Mouse (Mus musculus) B cell, adult 2 months (primary cell): ENCODE data around the gene Gpc2.

Source experiments
- DNase-seq, 2 experiments: peaks; one replicate each; pipeline ENCODE4 v3.0.0; 2022

Gene Gpc2

DNA sequence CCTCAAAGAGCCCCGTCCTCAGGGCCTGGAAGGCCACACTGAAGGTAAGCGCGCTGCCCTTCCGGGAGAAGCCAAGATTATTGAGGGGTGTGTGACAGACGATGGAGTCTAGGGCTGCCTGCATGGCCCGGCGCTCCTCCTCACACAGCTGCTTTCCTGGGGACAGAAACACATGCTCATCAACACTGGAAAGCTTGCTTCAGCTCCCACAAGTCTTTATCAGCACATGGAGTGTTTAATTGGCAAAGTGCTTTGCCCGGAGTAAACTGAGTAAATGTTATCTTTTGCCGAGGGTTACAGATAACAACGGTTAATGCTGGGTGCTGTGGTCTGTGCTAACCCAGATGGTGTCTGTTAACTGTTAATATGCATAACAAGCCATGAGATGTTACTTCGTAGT is 19.0 kb downstream of the Gpc2 start:
- DNase-seq: no peak

DNA sequence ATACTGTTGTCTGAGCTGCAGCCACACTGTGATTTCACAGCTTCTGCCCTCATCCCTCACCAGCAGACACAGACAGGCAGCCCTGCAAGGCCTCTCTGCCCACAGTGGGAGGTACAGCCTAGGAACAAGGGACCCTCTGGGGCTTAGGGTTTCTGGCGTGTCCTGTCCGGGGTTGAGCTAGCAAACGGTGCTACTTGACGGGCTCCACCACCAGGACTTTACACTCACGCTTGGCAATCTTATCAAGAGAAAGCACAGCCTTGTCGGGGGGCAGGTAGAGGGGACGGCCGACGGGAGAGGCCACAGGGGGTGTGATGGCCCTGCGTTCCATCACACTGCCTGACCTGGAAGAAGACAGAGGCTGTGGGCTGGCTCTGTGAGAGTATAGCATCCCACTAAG is 19.8 kb downstream of the Gpc2 start:
- DNase-seq: no peak

DNA sequence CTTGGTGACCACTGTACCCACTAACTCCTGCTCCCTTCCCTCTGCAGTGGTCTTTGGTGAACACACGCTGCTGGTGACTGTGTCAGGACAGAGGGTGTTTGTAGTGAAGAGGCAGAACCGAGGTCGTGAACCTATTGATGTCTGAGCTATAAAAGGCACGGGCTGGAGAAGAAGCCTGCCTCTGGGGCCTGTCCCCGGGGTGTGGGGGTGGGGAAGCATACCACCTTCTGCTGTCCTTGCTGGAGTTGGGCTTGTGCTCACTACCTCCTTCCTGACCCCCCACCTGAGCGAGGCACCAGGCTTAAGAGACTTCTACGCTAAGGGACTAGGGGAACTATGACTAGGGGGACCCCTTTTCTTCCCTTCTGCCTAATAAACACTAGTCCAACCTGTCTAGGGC is 20.8 kb downstream of the Gpc2 start:
- no peak for DNase-seq

DNA sequence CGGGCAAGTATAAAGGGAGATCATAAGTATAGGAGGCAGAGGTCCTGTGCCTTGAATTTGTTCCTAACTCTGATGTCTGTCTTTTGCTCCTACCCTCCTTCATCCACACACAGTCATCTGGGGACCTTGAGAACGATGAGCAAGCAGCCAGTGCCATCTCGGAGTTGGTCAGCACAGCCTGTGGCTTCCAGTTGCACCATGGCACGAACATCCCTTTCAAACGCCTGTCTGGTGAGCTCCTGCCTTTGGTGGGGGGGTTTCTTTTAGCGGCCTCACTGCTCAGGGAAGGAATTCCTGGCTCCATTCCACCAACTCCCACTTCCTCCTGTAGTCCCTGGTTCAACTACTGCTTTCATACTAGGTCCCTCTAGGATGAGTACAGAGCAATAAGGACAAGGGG is 21.3 kb downstream of the Gpc2 start:
- DNase-seq: no peak

DNA sequence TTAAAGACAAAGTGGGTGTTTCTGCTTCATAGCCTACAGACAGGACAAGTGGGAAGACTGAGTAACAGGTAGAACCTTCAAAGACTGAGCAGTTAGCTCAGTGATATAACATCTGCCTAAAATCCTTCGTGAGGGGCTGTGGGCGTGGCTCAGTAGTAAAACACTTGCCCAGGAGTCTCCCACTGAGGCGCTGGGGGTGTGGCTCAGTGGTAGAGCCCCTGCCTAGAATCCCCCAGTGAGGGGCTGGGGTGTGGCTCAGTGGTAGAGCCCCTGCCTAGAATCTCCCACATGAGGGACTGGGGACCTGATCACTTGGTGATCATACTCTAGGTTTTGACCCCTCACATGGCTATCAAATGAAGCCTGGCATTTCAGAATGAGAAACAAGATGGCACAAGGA is 21.7 kb downstream of the Gpc2 start:
- no peak for DNase-seq

DNA sequence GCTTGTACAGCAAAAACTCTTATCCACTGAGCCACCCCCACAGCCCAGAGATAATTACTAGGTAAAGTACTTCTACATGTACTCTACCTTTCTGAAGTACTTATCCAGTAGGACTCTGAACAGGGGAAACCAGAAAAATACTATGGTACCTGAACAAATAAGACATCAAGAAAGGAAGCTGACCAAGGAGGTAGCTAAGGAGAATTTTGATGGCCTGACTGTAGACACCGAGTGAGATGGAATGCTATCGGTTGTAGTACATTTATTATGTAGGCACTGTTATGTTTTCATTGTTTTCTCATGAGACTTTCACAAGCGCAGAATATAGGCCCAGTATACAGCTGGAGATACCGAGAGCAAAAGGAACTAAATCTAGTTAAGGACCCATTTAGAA is 22.2 kb downstream of the Gpc2 start:
- no peak for DNase-seq

DNA sequence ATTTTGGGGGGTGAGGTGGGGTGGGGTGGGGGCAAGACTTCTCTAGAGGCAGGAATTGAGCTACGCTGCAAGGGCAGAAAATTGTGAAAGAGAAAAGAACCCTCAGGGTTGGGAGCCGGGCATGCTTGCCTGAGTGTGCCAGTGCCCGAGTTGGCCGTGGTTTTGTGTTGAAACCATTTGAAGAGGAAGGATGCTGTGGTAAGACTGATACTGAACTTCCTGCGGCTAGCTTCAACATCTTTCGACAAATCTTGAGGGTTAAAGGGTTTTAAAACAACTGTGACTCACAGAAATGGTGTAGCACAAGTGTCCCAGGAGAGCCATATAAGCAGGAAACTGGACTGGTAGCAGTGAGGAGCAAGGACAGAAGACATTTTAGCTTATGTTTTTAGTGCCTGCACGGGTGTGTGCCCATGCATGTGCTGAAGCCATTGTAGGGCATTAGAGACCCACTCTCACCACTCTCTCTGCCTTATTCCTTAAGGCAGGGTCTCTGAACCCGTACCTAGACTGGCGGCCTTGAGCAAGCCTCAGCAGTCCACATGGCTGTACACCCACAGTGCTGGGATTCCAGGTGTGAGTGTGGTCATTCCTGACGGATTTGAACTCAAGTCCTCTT is 22.7 kb downstream of the Gpc2 start:
- peak; percentile 51 to 53 for DNase-seq

DNA sequence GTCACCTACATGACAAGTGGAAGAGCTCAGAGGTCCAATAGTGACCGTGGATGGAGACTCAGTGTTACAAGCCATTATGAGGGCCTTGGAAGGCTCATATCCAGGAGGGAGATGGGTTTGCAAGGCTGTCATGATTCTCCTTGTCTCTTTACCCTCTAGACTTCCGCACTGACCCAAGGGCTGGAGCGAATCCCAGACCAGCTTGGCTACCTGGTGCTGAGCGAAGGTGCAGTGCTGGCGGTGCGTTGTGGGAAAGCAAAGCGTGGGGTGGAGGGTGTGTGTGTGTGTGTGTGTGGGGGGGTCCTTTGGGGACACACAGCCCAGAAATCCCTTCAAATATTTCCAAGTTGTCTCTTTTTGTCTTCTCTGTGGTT is 23.7 kb downstream of the Gpc2 start:
- DNase-seq: no peak

DNA sequence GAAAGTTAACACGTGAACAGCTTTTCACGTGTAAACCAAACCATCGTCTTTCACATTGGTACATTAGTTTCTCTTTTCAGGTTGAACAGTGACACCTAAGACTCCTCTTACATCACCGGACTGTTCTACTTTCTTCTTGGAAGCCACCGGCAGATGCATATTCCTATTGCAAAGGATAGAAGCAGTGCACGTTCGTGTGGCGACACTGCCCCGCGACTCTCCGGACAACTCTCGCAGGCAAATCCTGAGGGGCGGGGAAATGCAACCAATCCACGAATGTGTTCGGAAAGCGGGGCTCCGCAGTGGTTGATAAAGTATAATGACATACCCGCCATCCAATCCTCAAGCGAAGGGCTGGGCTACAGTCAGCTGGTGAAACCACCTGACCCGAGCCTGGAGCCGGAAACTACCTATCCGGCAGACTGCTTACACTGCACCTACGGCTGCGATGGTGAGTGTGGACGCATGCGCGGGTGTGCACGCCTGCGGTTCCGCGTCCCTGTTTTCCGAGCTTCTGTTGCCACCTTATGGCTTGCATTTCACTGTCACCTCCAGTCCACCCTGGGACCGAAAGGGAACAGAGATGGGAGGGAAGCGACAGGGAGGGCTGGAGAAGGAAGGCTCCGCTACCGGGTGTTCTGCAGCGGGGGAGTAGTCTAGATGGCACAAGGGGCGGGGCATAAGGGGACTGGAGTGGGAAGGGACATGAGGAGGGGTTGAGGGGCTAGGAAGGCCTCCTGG is 24.3 kb downstream of the Gpc2 start, which contains the start of gene Lamtor4:
Gene Lamtor4 (plus strand): TSS at position 130 of the 741 bp plus-strand sequence.
- DNase-seq: peak; percentile 88 to 90

DNA sequence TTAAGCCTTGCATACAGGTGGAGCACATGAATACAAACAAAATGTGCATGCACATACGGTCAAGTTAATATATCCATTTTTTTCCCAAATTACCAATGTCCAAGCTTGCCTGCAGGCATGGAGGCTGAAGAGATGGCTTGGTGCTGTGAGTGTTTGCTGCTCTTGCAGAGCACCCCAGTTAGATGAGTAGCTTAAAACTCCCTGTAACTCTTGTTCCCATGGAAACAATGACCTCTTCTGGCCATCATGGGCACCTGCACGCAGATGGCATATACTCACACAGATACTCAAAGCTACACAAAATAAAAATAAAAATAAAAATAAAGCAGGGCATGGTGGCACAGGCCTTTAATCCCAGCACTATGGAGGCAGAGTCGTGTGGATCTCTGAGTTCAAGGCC is 26.7 kb downstream of the Gpc2 start:
- DNase-seq: no peak

DNA sequence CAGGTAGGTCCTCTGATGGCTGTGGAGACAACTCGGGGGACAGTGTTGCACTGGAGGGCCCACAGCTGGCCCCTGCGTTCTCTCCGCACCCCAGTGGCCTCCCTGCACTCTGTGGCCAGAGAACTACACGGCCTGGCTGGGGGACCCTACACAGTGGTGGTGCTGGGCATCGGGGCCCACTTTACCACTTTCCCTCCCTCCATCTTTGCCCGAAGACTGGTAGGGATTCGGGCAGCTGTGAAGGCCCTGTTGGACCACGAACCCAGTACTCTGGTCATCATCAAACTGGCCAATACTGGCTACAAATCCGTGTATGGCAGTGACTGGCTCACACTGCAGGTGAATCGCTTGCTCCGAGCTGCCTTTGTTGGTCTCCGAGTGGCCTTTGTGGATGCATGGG is 28.7 kb downstream of the Gpc2 start:
- no peak for DNase-seq

DNA sequence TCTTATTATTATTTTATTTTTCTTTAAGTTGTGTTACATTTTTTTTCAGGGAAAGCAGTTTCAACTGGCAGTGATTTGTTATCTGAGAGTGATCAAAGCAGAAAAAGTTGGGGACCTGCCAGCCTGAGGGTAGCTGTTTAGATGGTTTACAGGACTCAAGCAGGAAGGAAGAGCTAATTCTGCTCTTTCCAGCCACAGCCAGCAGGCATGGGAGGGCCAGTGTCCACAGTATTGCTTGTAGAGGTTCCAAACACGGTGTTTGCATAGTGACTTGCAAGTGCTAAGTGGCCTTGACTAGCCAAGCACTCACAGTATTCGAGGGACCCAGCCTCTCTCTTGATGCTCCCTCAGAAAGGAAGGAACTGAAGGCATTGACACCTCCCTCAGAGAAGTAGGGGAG is 38.3 kb downstream of the Gpc2 start:
- no peak for DNase-seq

DNA sequence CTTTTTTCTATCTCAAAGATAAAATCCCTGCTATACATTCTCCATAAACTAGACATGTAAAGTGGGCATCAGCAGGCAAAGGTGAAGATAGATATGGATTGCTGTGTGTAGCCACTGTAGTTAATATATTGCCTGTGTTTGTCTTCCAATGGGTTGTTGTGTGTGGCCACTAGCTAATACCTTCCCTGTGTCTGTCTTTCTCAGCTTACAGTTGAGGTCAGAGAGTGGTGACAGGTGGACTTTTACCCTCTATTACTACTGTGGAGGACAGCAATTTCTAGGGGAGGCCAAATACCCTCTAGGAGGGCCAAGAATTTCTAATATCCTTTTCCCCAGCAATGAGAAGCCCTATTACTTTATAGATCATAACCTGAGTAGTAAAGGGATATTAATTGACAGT is 45.6 kb downstream of the Gpc2 start:
- DNase-seq: no peak

DNA sequence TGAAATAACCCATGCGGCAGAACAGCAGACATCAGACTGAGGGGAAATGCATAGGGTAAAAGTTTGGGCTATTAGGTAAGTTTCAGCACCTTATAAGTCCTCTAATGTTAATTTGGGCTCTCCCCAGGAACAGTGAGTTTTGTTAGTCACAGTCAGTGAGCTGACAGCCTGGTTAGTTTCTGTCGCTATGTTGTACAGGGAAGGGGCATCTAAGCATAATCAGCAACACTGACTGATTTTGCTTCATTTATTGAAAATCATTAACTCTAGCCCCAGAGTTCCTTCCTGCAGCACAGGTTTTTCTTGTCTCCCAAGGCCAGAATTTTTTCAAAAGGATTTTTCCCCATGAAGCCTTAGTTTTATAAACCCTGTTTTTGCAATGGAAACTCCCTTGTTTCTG is 46.0 kb downstream of the Gpc2 start:
- DNase-seq: no peak

DNA sequence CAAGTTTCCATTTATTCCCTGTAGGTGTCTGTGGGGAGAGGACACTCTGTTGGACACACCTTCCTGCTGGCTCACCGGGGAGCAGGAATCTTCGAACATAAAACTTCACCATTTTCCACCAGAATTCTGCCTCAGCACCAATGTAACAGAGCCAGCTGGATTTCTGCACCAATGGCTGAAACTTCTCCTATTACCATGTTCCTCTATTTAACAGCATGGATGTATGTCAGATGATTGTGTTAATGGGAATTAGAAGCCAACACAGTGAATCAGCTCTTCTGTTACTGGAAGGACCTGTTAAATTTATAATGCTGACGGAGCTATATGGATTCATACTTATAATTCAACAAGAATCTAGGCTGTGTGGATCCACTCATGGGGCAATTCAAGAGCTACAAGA is 50.3 kb downstream of the Gpc2 start:
- no peak for DNase-seq

DNA sequence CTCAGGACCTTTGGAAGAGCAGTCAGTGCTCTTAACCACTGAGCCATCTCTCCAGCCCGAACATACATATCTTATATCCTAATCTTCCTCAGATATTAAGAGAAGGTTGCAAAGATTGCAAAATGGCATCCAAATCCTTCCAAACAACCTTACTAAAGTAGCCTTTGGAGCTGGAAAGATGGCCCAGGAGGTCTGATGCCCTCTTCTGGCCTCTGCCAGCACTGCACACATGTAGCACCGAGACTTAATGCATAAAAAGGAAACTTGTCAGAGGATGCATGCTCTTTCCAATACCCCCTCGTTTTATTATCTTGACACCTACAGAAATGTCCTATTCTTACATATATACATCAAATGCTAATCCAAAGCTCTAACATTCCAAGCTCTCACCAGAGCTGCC is 51.8 kb downstream of the Gpc2 start:
- peak; percentile 65 to 70 for DNase-seq

DNA sequence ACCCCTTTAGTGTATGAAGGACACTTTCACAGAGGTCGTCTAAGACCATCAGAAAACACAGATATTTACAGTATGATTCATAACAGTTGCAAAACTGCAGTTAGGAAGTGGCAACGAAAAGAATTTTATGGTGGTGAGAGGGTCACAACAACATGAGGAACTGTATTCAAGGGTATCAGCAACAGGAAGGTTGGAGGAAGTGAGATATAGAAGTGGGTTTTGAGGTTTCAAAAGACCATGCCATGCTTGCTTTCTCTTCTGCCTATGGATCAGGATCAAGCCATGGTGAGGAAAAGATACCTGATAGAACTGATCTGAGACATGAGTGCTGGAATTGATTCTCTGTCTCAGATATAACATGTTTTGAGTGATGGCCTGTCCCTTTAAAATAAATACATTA is 52.4 kb downstream of the Gpc2 start:
- peak in 1 of 2 experiments; percentile 14 for DNase-seq

DNA sequence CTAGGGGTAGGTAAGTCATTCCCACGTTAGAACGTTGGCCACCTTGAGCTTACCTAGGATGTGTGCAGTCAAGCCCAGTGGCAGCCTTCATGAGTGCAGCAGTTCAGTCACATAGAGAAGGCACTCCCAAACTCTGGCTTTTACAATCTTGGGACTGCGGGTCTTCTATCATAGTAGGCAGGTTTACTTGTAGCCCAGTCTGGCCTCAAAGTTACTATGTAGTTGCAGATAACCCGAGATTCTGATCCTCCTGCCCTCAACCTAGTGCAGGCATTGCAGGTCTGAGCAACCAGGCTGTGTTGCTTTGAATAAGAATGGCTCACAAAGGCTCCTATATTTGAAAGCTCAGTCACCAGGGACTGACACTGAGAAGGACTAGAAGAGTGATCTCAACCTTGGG is 53.3 kb downstream of the Gpc2 start:
- DNase-seq: no peak

DNA sequence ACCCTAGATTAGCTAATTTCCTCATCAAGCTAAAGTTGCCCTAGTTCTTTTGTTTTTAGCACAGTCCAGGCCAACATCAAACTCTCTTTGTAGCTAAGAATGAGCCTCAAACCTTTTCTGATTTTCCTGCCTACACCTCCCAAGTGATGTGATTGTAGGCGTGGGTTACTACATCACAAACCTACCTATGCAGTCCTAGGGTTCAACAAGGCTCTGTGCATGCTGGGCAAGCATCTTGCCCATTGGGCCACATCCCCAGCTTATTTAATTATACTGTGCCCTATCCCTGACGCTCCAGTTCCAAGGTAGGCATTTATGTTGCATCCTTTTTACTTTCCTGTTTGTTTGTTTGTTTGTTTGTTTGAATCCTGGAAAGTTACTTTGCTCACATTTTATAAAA is 54.1 kb downstream of the Gpc2 start, which contains the start of gene Nxpe5:
Gene Nxpe5 (plus strand): TSS at position 199 of the 400 bp plus-strand sequence.
- DNase-seq: no peak
